Mouse (Mus musculus): Measurements from ENCODE around the gene Hmgn3.

- TF ChIP-seq CTCF (conservative IDR thresholded peaks at IDR 0.05; ENCODE audit: low read length) (no peak), POU5F1 (IDR thresholded peaks at IDR 0.05; ENCODE audit: borderline replicate concordance, low read length) (no peak)
Observed at GRCm38 (mm10) chr9:83061289-83061688, 85.2 kb downstream of the Hmgn3 start.

All from E14TG2a.4 (cell line).